Mouse (Mus musculus): ENCODE measurements at regions not wholly inside any gene's neighbourhood (a gene's known extent, or its start where the extent isn't known, plus 50 kb on each side); places are given as distances from the start of the nearest gene placed in this dataset.

DNA sequence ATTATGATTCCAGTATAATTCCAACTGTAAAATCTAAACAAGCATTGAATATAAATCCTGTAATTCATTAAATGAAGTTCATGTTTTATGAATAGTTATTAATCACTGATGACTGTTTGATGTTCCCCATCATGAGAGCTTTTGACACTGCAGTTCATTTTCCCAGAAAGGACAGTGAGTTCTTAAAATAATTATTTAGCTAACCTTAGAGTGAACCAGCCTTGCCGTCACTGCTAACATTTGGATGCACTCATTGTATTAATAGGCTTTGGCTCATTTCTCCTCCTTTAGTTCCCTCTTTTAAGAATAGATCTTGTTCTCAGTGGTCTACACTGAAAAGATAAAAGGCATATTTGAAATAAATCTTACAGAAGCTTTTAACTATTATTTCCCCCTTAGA, 64.8 kb upstream of the Tmx4 start:
- TF ChIP-seq CTCF (IDR thresholded peaks at IDR 0.05; ENCODE audit: low read depth, low read length) = no peak
- TF ChIP-seq TAL1 (conservative IDR thresholded peaks at IDR 0.05; ENCODE audit: low read depth, low read length) = no peak
